ENCODE assay signal across 15 mouse cellular contexts in the genomic region with DNA sequence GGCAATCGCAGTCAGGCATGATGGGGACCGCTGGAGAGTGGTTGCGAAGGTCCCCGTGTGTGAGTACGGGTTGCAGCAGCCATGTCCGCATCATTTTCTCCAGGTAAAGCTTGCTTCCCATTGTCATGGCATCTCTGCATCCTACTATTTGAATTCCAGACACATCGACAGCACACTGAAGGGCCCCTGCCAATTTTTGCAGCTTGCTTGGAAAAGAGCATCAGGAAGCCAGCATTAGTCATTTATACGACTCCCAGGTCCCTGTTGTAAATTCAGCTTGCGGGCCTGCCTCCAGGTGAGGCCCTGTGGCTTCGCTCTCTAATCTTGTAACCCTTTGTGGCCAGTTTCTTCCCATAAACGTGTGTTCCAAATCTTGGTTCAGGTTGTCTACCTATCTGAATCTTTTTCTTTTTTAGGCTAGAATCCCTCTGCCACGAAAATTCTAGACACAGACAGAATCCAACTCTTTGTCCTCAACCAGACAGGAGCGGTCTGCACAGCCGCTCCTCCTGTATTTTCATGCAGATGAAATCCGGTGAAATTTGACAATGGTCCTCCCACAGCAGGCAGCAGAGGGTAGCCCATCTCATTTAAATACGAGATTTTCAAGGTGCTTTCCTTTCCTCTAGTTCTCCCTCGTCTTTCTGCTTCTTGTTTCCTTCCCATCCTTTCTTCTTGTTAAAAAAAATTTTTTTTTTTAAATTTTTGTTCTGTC. TPM values are rescaled to one million over a fixed set of nuclear protein-coding genes. Genes with fewer than 3 reads are reported as not detected.
DNase-seq lines count a peak whose midpoint lies in the region; ATAC-seq lines count a peak whose summit lies in the region.
"Had no signal": no experiment of that assay in that cellular context is flagged by ENCODE, and none has a peak within 500 bp of the region (broad histone marks: within the 10 kb centered on the region; RNA-seq: fewer than 3 reads in every experiment).

No protein-coding gene starts in this region.

- 24% methylated on average over 17 of the region's 17 CpGs for WGBS in neural tube, embryonic 11.5 days
- 25% methylated on average over 17 of the region's 17 CpGs for WGBS in midbrain, embryonic 11.5 days

- H3K36me3 ChIP-seq in neural tube, embryonic 11.5 days (ENCODE audit: control insufficient read depth, insufficient read depth, low read length), result no peaks in the 10 kb centered on the region
- H3K36me3 ChIP-seq in midbrain, embryonic 11.5 days (ENCODE audit: control insufficient read depth, insufficient read depth, low read length), result no peaks in the 10 kb centered on the region
- H3K36me3 ChIP-seq: embryonic facial prominence, embryonic 13.5 days had no signal

- H3K4me2 ChIP-seq in neural tube, embryonic 11.5 days (ENCODE audit: low read depth), result no peak overlapping the region
- H3K4me2 ChIP-seq in midbrain, embryonic 11.5 days, result 0 out of 2 replicates have a peak overlapping the region, but pooled peaks have one; percentile 5
- H3K4me2 ChIP-seq: embryonic facial prominence, embryonic 13.5 days had no signal

- peak; percentile 42 to 52 for DNase-seq in cerebellum, postnatal 10 days
- no peak for DNase-seq in cerebellum, adult 9-10 months
- DNase-seq in neural tube, embryonic 11.5 days (ENCODE audit: low spot score), result no peak
- DNase-seq in neural tube, embryonic 10.5 days (ENCODE audit: extremely low spot score, low spot score), result no peak
- DNase-seq in midbrain, embryonic 11.5 days (ENCODE audit: low spot score, missing footprints), result peak; percentile 85
- no peak for DNase-seq in right cerebral cortex, postnatal 25 days
- no peak for DNase-seq in kidney, postnatal 36 days
- DNase-seq in left cerebral cortex, adult 18-20 months (ENCODE audit: low spot score in 2 of 2), result no peak
- DNase-seq: heart, adult 2 months; heart, postnatal 10 days; kidney, postnatal 4 days; left cerebral cortex, postnatal 4 days; liver, postnatal 0 days had no signal

- no peaks in the 10 kb centered on the region for H3K9me3 ChIP-seq in neural tube, embryonic 11.5 days (ENCODE audit: control insufficient read depth, low read length)
- H3K9me3 ChIP-seq in midbrain, embryonic 11.5 days (ENCODE audit: control insufficient read depth, low read length), result no peaks in the 10 kb centered on the region
- H3K9me3 ChIP-seq: embryonic facial prominence, embryonic 13.5 days had no signal

- H3K9ac ChIP-seq in neural tube, embryonic 11.5 days (ENCODE audit: low read length), result peak overlapping the region; percentile 20; the same call in 1 of the 2 replicates
- no peak overlapping the region for H3K9ac ChIP-seq in midbrain, embryonic 11.5 days (ENCODE audit: low read length)
- H3K9ac ChIP-seq: embryonic facial prominence, embryonic 13.5 days; liver, postnatal 0 days had no signal

- no peaks in the 10 kb centered on the region for H3K27me3 ChIP-seq in neural tube, embryonic 11.5 days (ENCODE audit: control insufficient read depth, insufficient read depth, low read length)
- no peaks in the 10 kb centered on the region for H3K27me3 ChIP-seq in midbrain, embryonic 11.5 days (ENCODE audit: control insufficient read depth, insufficient read depth, low read length)

- H3K4me1 ChIP-seq in neural tube, embryonic 11.5 days (ENCODE audit: control insufficient read depth, insufficient read depth, low read length), result no peaks in the 10 kb centered on the region
- H3K4me1 ChIP-seq in midbrain, embryonic 11.5 days (ENCODE audit: control insufficient read depth, insufficient read depth, low read length), result peaks cover 3% of the 10 kb centered on the region; the same call in 1 of the 2 replicates
- H3K4me1 ChIP-seq: embryonic facial prominence, embryonic 13.5 days had no signal

- H3K27ac ChIP-seq in neural tube, embryonic 11.5 days (ENCODE audit: low read depth, low read length), result no peak overlapping the region
- no peak overlapping the region for H3K27ac ChIP-seq in midbrain, embryonic 11.5 days (ENCODE audit: low read depth, low read length)
- H3K27ac ChIP-seq: embryonic facial prominence, embryonic 13.5 days; heart, adult 2 months had no signal

- H3K4me3 ChIP-seq in neural tube, embryonic 11.5 days (ENCODE audit: low read depth, low read length), result no peak overlapping the region
- H3K4me3 ChIP-seq in midbrain, embryonic 11.5 days (ENCODE audit: low read depth, low read length), result no peak overlapping the region
- H3K4me3 ChIP-seq: embryonic facial prominence, embryonic 13.5 days; heart, adult 2 months had no signal

- no peak for ATAC-seq in neural tube, embryonic 11.5 days (ENCODE audit: insufficient read depth, low FRiP score, low TSS enrichment)
- ATAC-seq in midbrain, embryonic 11.5 days (ENCODE audit: low FRiP score), result no peak
- ATAC-seq: intestine, postnatal 0 days; liver, postnatal 0 days had no signal

RNA-seq across cellular contexts. Expression of a gene that starts 34.7 kb away (rescaled TPM):
- polyA plus RNA-seq in neural tube, embryonic 11.5 days (2014; fragmentation: Nextera tagmentation; extraction: Ambion mirVana), result 56.0 and 57.7 TPM in 2 replicates
- 60.1 and 72.8 TPM in 2 replicates for polyA plus RNA-seq in midbrain, embryonic 11.5 days (2014; fragmentation: Nextera tagmentation; extraction: Ambion mirVana)
- 10 to 100 TPM; 58.5 to 59.6 TPM for total RNA-seq in left cerebral cortex, adult 18-20 months (2021)

RNA-seq across cellular contexts. Expression of a gene that starts 35.0 kb away (rescaled TPM):
- polyA plus RNA-seq in neural tube, embryonic 11.5 days (2014; fragmentation: Nextera tagmentation; extraction: Ambion mirVana), result 27.7 and 30.7 TPM in 2 replicates
- 25.8 and 28.6 TPM in 2 replicates for polyA plus RNA-seq in midbrain, embryonic 11.5 days (2014; fragmentation: Nextera tagmentation; extraction: Ambion mirVana)
- total RNA-seq in left cerebral cortex, adult 18-20 months (2021), result 10 to 100 TPM; 17.3 to 18.5 TPM

RNA-seq across cellular contexts. Expression of a gene that starts 35.4 kb away (rescaled TPM):
- polyA plus RNA-seq in neural tube, embryonic 11.5 days (2014; fragmentation: Nextera tagmentation; extraction: Ambion mirVana), result 1.0 and 1.1 TPM in 2 replicates
- 1.1 and 1.5 TPM in 2 replicates for polyA plus RNA-seq in midbrain, embryonic 11.5 days (2014; fragmentation: Nextera tagmentation; extraction: Ambion mirVana)
- total RNA-seq in left cerebral cortex, adult 18-20 months (2021), result not detected
- total RNA-seq: heart, adult 2 months; heart, postnatal 10 days; left cerebral cortex, postnatal 4 days had no signal
- polyA plus RNA-seq: heart, adult 2 months had no signal

Comparison
In these comparisons a context has a peak if more than half of its experiments do, and no peak if none do; other contexts are left out.
1. DNase-seq: peak in cerebellum, postnatal 10 days (2 of 2) and midbrain, embryonic 11.5 days (single experiment); none in cerebellum, adult 9-10 months (single experiment), neural tube, embryonic 11.5 days (single experiment), neural tube, embryonic 10.5 days (single experiment), right cerebral cortex, postnatal 25 days (single experiment), kidney, postnatal 36 days (0 of 2) and left cerebral cortex, adult 18-20 months (0 of 2).